Mouse (Mus musculus) mouse embryonic stem cell (cell line): ENCODE data around the gene Mre11a.

Experiments used
- in situ Hi-C, 2 experiments: fragments of 300-500 bp; cut with MboI; formaldehyde crosslinking; loops; 1 replicate in 1 of 2; 3 replicates in 1 of 2; pipeline ENCODE4 v1.14.3; 2019 to 2020; ENCODE audit warnings: low sequenced_read_pairs in 2 of 2, low pct_unique_long_range_greater_than_20kb in 1 of 2, mixed read lengths in 1 of 2; ENCODE audit not compliant: unreplicated experiment in 1 of 2

The Mre11a gene

DNA sequence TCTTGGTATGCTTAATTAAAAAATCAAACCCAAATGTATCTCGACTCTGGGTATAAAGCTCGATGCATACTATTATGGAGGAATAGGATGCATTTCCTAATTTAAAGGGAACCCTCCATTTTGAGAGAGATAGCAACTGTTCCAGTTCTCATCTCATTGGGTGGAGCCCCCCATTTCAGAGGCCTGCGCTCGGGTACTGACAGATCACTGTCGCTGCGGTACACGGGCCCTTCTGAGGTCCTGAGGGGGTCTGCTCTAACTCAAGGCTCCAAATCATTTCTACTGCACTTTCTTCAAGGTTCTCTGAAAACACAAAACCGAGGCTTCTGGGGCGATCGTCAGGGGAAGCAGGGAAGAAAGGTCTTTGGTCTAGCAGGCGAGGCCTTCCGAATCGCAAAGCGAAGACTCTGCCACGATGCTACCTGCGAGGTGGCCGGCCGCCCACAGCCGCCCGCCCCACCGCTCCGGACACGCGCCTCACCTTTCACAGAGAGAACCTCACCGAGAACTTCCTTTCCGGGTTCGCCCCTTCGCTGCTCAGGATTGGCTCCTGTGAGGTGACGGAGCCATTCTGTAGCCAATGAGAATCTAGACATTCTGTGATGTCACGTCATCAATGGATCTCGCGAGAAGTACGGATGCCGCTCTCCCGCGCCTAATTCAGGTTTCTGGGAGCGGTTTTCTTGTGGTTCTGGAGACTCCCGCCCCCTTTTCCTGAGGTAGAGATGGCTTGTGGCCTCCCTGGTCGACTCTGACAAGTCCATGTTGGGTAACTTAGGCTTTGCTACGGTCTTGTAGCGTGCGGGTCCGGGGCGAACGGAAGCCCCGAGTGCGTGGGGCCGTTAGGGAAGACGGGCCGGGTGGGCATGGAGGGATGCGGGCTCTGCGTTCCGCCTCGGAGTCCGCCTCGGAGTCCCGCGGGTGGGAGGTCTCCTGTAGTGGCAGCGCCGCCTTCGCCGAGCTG is at the start of gene Mre11a, which contains the start of gene Ankrd49:
Gene Mre11a, plus strand, starts transcription at position 616 of the 964 bp plus-strand sequence.
Gene Ankrd49, minus strand, starts transcription at position 818 of the 964 bp plus-strand sequence.
- in situ Hi-C loops, result loop anchor here (25.0 kb wide), 1 partner anchor 947 kb away; the partner anchor contains the start of genes Cep57 (in 2 of the 2) and Fam76b (in 2 of the 2)

DNA sequence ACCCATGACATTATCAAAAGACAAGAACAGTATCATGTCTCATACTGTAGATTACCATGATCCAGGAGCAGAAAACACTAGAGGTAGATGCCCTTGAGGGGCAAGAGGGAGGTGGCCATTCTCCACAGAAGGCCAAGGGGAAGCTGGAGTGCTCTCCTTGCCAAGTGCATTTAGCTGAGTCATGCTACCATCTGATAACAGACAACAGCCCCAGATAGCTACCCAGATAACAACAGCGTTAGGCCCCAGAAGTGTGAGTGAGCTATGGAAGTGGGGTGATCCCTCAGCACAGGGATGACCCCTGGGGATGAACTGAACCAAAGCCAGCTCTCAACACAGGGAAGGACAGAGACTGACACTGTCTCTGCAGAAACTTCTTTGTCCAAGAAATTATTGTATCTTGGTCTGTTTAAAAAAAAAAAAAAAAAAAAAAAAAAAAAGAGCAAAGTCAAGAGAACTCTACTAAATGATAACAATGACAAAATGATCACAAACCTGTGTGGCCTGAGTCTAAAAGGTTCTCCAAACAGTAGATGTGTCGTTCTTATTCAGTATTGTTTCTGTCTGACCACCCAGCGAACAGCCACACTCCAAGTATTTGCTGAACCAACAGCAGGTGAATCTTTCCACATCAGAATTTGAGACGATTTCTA is 44.8 kb upstream of the Mre11a start:
- in situ Hi-C loops, result no loop called here

DNA sequence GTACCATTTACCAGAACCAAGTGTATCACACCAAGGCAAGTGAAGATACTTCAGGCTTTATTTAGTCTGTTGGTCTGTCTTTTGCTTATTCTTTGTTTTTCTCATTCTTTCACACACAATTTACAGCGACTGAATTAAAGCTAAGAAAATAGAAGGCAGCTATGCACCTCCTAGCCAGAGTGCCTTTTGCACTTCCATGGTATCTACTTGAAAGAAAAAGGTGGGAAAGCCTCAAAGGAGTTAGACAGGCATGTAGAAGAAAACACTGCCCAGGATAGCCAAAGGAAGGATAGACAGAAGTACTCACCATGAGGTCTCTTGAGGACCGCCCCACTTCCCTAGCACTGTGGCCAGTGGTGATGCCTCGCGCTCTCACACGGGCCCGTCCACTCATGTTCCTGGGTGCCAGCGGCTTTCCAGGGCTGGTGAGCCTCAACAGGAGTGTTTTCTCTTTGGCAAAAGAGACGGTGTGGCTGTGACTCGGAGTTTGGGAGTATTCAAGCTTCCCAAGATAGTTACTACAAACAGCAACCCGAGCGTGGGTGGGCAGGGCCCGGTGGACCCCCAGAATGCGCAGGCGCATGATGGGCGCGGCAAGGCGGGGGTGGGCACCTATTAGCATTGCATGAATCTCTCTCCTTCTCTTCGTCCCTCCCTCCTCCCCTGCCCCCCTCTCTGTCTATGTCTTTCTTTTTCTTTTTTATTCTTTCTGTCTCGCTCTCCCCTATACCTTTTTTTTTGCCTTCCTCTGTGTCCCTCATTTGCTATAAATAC is 44.1 kb upstream of the Mre11a start, which contains the start of gene Piwil4:
Gene Piwil4, minus strand, starts transcription at position 583 of the 774 bp plus-strand sequence.
- in situ Hi-C loops, result no loop called here

DNA sequence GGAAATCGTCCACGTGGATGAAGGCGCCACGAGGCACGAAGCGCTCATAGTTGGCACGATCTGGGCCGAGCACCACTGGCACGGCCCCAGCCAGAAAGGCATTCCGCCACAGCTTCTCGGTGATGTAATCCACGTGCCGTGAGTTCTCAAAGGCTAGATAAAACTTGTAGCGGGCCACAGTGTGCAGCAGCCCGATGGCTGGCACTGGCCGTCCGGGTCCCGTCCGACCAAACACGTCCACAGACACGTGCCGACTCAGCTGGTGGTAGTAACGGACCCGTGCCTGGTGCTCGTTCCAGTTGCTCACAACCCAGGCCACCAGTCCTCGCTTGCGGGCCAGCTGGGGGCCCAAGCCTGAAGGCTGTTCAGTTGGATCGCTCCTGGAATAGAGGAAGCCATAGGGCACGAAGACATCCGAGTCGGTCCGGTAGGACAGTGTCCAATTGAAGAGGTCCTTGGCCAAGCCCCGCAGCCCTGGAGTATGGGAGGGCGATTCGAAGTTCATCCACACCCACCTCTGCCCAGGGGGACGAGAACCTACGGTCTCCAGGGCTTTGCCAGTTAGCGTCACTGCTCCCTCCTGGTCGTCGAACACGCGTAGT is 33.5 kb upstream of the Mre11a start:
- in situ Hi-C loops, result no loop called here

DNA sequence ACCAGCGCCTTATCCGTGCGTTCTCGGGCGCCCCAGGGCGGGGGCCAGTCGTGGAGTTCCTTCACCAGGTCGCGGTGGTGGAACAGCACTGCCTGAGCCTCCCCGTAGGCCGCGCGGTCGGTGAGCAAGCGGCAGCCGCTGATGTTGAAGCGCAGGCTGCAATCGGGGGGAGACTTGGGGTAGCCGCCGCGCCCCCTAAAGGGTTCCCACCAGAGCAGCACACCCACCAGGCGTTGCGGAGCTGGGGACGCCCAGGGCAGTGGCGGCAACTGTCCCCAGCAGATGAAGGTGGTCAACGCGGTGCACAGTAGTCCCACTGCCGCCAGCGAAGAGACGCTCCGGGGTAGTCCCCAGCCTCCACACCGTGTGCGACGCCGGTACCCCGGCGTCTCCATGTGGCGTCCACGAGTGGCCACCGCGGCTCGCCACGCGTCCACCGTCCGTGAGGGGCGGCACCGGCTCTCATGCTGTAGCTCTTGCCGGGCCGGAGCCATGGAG is 32.9 kb upstream of the Mre11a start:
- in situ Hi-C loops, result no loop called here

DNA sequence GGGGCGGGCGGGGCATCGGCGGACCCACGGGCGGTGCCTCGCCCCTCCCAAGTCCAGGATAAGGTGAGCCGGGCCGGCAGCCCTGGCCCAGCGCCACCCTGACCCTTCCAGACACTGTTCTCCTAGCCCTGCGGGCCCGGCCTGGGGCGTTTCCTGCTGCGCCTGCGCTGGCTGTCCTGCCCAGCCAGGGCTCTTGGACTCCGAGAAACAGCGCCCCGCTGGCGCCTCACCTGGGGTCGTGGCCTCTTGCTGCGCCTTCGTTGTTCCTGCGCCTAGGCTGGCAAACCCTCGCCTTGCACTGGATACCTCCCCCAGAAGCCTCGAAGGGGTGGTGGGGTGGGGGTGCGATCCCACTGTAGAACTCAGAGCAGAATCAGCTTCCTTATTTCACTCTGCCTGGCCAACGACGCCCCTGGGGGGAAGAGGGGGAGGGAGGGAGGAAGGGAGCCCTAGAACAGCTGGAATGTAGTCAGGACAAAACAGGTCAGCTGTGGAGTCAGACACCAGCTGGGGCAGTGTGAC is 32.4 kb upstream of the Mre11a start, which contains the start of gene Fut4:
Gene Fut4, minus strand, starts transcription at position 393 of the 522 bp plus-strand sequence.
- in situ Hi-C loops, result no loop called here

DNA sequence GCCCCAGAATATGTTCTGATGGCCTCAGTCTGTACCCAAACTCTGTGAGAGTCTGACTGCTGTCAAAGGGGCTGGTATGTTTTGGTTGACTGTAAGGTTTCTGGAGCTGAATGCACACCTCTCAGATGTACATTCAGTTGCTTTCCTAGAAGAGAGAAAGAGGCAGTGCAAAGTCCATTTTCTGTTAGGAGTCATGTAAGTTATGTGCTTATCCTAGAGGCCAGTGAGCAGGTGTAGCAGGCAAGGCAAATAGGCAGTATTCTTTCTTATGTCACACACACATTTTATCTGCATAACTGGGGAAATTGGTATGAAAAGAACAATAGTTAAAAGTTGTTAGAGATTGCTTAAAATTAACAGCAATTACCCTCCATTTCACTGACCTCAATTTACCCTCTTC is 30.5 kb upstream of the Mre11a start:
- in situ Hi-C loops, result no loop called here

DNA sequence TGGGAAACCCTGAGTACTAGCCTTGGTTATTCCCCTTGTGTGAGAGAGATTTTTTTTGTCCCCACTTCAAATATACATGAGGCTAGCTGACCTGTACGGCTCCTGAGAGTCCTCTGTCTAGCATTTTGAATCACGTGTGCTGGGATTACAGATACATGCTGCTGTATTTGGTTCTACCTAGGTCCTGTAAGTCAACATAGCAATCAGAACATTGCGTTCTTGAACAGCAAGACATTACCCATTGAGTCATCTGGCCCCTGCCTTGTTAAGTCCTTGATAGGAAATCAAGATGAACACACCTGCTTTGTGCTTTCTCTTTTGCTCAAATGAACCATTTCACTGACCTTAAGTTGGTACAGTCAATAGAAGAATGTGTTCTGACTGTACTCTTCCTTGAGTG is 30.0 kb upstream of the Mre11a start:
- in situ Hi-C loops, result no loop called here

DNA sequence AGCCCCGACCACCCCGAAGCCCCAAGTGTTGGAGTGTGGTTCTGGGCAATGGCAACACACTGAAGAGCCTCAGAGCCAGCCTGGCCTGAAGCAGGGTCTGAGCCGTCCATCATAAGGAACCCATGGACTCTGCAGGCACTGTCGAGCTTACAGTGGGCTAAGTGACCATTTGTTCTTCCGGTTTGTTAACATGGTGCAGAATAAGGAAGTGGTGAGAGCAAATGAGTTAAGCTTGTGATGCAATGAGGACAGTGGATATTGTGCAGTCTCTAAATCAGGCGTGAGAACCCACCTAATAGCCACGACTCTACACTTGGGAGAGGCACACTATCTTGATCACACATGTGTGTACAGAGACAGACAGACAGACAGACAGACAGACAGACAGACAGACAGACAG is 25.9 kb upstream of the Mre11a start:
- in situ Hi-C loops, result loop anchor here in 1 of 2 experiments (5.0 kb wide), 1 partner anchor 41 kb away; no protein-coding TSS in a partner anchor

DNA sequence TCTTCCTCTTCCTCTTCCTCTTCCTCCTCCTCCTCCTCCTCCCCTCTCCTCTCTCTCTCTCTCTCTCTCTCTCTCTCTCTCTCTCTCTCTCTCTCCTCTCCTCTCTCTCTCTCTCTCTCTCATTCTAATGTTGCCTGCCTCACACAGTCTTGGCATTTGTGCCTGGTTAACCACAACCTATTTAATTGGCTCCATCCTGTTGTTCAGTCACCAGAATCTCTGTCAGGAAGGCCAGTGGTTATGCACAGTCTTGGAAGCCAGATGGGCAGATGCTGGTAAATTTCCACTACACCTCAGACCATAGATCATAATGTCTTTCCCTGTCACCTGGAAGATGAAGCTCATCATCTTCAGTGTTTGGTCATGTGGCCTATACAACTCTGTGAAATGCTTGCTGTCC is 25.2 kb upstream of the Mre11a start:
- in situ Hi-C loops, result loop anchor here in 1 of 2 experiments (5.0 kb wide), 1 partner anchor 42 kb away; no protein-coding TSS in a partner anchor

DNA sequence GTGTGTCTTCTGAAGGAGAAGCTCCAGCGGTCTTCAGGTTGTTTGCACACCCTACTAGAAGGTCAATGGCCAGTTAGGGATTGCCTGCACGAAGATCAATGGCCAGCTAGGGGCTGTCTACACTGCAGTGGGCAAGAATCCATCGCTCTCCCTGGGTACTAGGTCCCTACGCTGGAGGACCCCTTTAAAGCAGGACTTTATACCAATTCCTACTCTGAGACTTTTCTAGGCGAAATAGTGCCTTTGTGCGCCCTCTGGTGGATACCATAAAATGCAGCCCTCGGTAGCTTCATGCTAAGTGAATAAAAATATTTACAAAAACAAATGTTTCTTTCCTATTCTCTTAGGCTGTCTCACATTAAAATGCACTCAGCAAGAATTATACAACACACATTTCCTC is 19.7 kb upstream of the Mre11a start:
- in situ Hi-C loops, result no loop called here

DNA sequence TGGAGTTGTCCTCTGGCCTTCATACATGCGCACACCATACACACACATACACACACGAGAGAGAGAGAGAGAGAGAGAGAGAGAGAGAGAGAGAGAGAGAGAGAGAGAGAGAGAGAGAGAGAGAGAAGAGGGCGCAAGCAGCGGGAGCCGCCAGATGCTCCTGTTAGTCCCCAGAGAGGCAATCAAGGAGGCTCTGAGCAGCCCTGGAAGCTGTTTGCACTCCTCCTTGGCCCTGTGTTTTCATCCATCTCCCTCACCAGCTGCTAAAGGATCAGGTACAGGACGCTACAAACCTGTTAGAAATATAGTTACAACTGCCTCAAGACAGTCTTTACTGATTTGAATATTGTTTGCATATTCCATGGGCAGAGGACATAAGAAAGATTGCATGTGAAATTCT is 14.6 kb upstream of the Mre11a start:
- in situ Hi-C loops, result loop anchor here in 1 of 2 experiments (10.0 kb wide), 1 partner anchor 245 kb away; no protein-coding TSS in a partner anchor

DNA sequence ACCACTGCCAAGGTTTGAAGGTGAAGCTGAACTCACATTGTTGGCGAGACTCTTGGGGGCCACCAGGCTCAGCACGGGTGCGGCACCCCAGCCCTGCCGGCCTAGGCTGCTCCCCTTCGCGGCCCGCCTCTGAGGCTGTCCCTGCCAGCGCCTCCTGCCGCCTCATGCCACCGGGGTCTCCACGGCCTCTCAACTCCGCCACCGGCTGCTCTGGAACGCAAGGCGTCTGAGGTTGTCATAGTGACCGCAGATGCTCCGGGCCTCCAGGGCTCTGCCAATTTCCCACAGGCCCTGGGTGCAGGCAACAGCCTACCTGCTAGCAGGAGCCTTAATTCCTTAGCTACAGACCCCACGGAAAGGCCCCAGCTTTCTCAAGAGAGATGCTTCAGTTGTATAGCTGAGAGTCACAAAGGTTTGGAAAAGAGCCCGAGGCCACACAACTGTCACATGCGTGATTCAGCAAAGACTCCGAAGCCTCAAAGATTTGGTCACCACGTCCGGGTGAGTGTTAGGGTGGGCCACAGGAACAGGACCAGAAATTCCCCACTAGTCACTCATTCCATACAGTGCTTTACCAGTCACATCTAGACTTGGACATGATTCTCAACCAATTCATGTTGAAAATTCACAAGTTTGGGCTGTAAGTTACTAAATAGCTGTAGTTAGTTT is 13.5 kb upstream of the Mre11a start, which contains the start of gene 1700012B09Rik:
Gene 1700012B09Rik, minus strand, starts transcription at position 228 of the 669 bp plus-strand sequence.
- in situ Hi-C loops, result loop anchor here in 1 of 2 experiments (10.0 kb wide), 1 partner anchor 244 kb away; no protein-coding TSS in a partner anchor

DNA sequence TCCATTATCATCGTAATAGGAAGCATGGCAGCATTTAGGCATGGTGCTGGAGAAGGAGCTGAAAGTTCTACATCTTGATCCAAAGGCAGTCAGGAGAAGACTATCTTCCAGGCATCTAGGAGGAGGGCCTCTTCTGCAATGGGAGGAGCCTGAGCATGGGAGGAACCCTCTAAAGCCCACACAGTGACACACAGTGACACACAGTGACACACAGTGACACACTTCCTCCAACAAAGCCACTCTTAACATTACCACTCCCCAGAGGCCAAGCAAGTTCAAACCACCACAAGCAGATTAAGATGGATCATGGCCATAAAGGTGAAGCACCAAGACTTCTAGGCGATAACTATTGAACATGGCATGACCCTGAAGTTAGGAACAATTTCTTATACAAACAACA is 12.4 kb upstream of the Mre11a start:
- in situ Hi-C loops, result loop anchor here in 1 of 2 experiments (10.0 kb wide), 1 partner anchor 243 kb away; no protein-coding TSS in a partner anchor

DNA sequence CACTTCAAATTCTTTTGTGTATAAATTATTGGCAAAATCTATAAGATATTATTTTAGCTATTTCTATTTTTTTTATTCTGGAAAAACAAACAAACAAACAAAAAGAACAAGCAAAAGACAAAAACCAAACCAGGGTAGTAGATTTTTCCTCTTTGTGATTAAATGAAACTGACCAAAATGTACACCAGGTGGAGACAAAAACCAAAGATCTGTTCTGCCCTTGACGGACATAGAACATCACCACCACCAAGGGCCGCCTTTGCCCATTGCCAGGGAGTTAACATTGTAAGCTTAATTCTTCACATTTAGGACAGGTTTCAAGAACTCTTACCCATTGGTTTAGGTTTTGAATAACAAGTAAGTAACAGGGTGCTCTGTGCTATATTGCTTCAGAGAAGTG is 10.6 kb upstream of the Mre11a start:
- in situ Hi-C loops, result loop anchor here in 1 of 2 experiments (10.0 kb wide), 1 partner anchor 241 kb away; no protein-coding TSS in a partner anchor

DNA sequence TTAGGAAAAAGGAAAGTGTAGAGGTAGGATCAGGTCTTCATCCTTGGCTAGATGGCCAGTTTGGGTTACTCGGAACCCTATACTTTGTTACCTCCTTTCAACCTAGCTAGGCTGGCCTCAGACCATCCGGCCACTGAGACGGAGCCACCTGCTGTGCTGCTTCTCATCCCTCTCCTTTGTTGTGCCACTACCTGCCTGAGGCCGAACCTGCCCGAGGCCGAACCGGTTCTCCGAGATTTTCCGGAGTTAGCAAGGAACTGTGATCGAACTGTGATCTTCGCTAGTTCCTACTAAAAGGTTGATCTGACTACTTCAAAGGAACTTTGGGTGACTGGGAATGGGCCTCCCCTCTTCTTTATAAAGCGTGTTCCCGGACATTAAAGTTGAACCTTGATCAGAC is 6.1 kb upstream of the Mre11a start:
- in situ Hi-C loops, result loop anchor here (10.0 to 25.0 kb wide), 2 partner anchors 236 to 941 kb away; partner anchors contain the start of genes Cep57 (in 2 of the 2) and Fam76b (in 2 of the 2)
